Mouse (Mus musculus) megakaryocyte, adult 5-6 weeks (primary cell): ENCODE results near the gene Srsf6. TPM values are rescaled to one million over a fixed set of nuclear protein-coding genes. Genes with fewer than 3 reads are reported as not detected.

Experiments used
- ATAC-seq: 2 replicates; pipeline ENCODE4 v1.8.0; 2016; ENCODE audit warnings: mild to moderate bottlenecking, inconsistent platforms; ENCODE audit not compliant: poor library complexity, severe bottlenecking
- total RNA-seq, 2 experiments: library from RNA; stranded (forward) in 1 of 2; stranded (reverse) in 1 of 2; fragments of 153-499, 151-499 nt in 1 of 2; fragments of 221-1000, 200-1000 nt in 1 of 2; gene quantifications; 2 replicates each; pipeline versions ENCODE4 v1.2.3 to v1.2.4; 2015 to 2017

Gene Srsf6
- total RNA-seq, 2 experiments from 2014 or later: 120 to 123 TPM

GRCm38 (mm10) chr2:162984381-162984780 lies 53.1 kb downstream of the Srsf6 start:
- ATAC-seq: no peak

- ATAC-seq: no peak
Observed at GRCm38 (mm10) chr2:162985923-162986322, 54.6 kb downstream of the Srsf6 start.

Other genes starting within 250 kb of the Srsf6 start
- 0.04 and 0.27 TPM in 2 replicates for gene L3mbtl1, start 11.9 kb downstream of the Srsf6 start, total RNA-seq (2015)
- gene L3mbtl1, start 11.9 kb downstream of the Srsf6 start, total RNA-seq (2017): 0.16 TPM in 1 of 2 replicates, not detected in the other
- not detected in 2 replicates for gene Sgk2, start 55.8 kb downstream of the Srsf6 start, total RNA-seq (2015)
- gene Sgk2, start 55.8 kb downstream of the Srsf6 start, total RNA-seq (2017): not detected in 2 replicates
- gene Ift52, start 85.8 kb downstream of the Srsf6 start, total RNA-seq (2015): 23.9 and 28.0 TPM in 2 replicates
- 11.9 and 17.2 TPM in 2 replicates for gene Ift52, start 85.8 kb downstream of the Srsf6 start, total RNA-seq (2017)
- gene Mybl2, start 123.2 kb downstream of the Srsf6 start, total RNA-seq (2015): 9.0 and 13.6 TPM in 2 replicates
- gene Mybl2, start 123.2 kb downstream of the Srsf6 start, total RNA-seq (2017): 21.9 and 33.7 TPM in 2 replicates
- not detected in 2 replicates for gene Gtsf1l, start 156.3 kb downstream of the Srsf6 start, total RNA-seq (2015)
- not detected in 2 replicates for gene Gtsf1l, start 156.3 kb downstream of the Srsf6 start, total RNA-seq (2017)